Mouse (Mus musculus): ENCODE measurements around the gene Sept10. TPM values are rescaled to one million over a fixed set of nuclear protein-coding genes. Genes with fewer than 3 reads are reported as not detected.
"Not testable (repeated sequence)": the region's sequence is repeated elsewhere in the genome, so short reads cannot be mapped to it uniquely, and the experiment has no call there.

Gene Sept10
- polyA plus RNA-seq, 1 experiment from 2014 or later = 12.8 TPM

GRCm38 (mm10) chr10:59110386-59110785 is 111.3 kb downstream of the Sept10 start:
- Histone ChIP-seq H3K9me3 (ENCODE audit: control insufficient read depth, low read length) (no peaks in the 10 kb centered on the region), H3K9ac (replicated peaks; ENCODE audit: low read depth, low read length) (no peak overlapping the region), H3K27ac (ENCODE audit: low read depth, low read length) (no peak overlapping the region), H3K4me3 (ENCODE audit: low read depth, low read length) (no peak overlapping the region), H3K4me1 (ENCODE audit: control insufficient read depth, insufficient read depth, low read length) (no peaks in the 10 kb centered on the region), H3K4me2 (ENCODE audit: low read depth, low read length) (no peak overlapping the region), H3K36me3 (ENCODE audit: control insufficient read depth, insufficient read depth, low read length) (no peaks in the 10 kb centered on the region), H3K27me3 (ENCODE audit: control insufficient read depth, insufficient read depth, low read length) (no peaks in the 10 kb centered on the region)
- no peak for ATAC-seq (ENCODE audit: low read depth)
- WGBS = 91% methylated on average over 7 of the region's 7 CpGs

- peak; percentile 11; the same call in 1 of the 2 replicates for ATAC-seq (ENCODE audit: low read depth)
- H3K9ac ChIP-seq (replicated peaks; ENCODE audit: low read depth, low read length) = no peak overlapping the region
- no peaks in the 10 kb centered on the region for H3K9me3 ChIP-seq (ENCODE audit: control insufficient read depth, low read length)
- no peaks in the 10 kb centered on the region for H3K36me3 ChIP-seq (ENCODE audit: control insufficient read depth, insufficient read depth, low read length)
- H3K4me1 ChIP-seq (ENCODE audit: control insufficient read depth, insufficient read depth, low read length) = no peaks in the 10 kb centered on the region
- H3K4me2 ChIP-seq (ENCODE audit: low read depth, low read length) = no peak overlapping the region
- H3K4me3 ChIP-seq (ENCODE audit: low read depth, low read length) = no peak overlapping the region
- 57% methylated on average over 2 of the region's 2 CpGs for WGBS
- H3K27ac ChIP-seq (ENCODE audit: low read depth, low read length) = no peak overlapping the region
- no peaks in the 10 kb centered on the region for H3K27me3 ChIP-seq (ENCODE audit: control insufficient read depth, insufficient read depth, low read length)
Observed at GRCm38 (mm10) chr10:59109015-59109414, 112.6 kb downstream of the Sept10 start.

- WGBS = 82% methylated on average over 3 of the region's 3 CpGs
- H3K4me1 ChIP-seq (ENCODE audit: control insufficient read depth, insufficient read depth, low read length) = 0 out of 2 replicates have a peak, but pooled peaks cover 3% of the 10 kb centered on the region
Observed at GRCm38 (mm10) chr10:59106644-59107043, 115.0 kb downstream of the Sept10 start.

GRCm38 (mm10) chr10:59105885-59106284 is 115.8 kb downstream of the Sept10 start:
- no peak for ATAC-seq (ENCODE audit: low read depth)
- no peaks in the 10 kb centered on the region for H3K9me3 ChIP-seq (ENCODE audit: control insufficient read depth, low read length)
- 0 out of 2 replicates have a peak, but pooled peaks cover 3% of the 10 kb centered on the region for H3K4me1 ChIP-seq (ENCODE audit: control insufficient read depth, insufficient read depth, low read length)
- WGBS = 94% methylated on average over 8 of the region's 8 CpGs
- H3K4me3 ChIP-seq (ENCODE audit: low read depth, low read length) = no peak overlapping the region
- H3K9ac ChIP-seq (replicated peaks; ENCODE audit: low read depth, low read length) = no peak overlapping the region
- H3K27me3 ChIP-seq (ENCODE audit: control insufficient read depth, insufficient read depth, low read length) = no peaks in the 10 kb centered on the region
- H3K4me2 ChIP-seq (ENCODE audit: low read depth, low read length) = no peak overlapping the region
- H3K36me3 ChIP-seq (ENCODE audit: control insufficient read depth, insufficient read depth, low read length) = no peaks in the 10 kb centered on the region
- H3K27ac ChIP-seq (ENCODE audit: low read depth, low read length) = no peak overlapping the region

More at GRCm38 (mm10) chr10:59106644-59107043, 115.0 kb downstream of the Sept10 start:
- no peaks in the 10 kb centered on the region for H3K36me3 ChIP-seq (ENCODE audit: control insufficient read depth, insufficient read depth, low read length)
- no peak overlapping the region for H3K9ac ChIP-seq (replicated peaks; ENCODE audit: low read depth, low read length)
- no peak overlapping the region for H3K4me2 ChIP-seq (ENCODE audit: low read depth, low read length)
- no peak overlapping the region for H3K27ac ChIP-seq (ENCODE audit: low read depth, low read length)
- no peaks in the 10 kb centered on the region for H3K27me3 ChIP-seq (ENCODE audit: control insufficient read depth, insufficient read depth, low read length)
- no peaks in the 10 kb centered on the region for H3K9me3 ChIP-seq (ENCODE audit: control insufficient read depth, low read length)
- ATAC-seq (ENCODE audit: low read depth) = no peak
- no peak overlapping the region for H3K4me3 ChIP-seq (ENCODE audit: low read depth, low read length)

GRCm38 (mm10) chr10:59104683-59105082 is 117.0 kb downstream of the Sept10 start:
- H3K4me3 ChIP-seq (ENCODE audit: low read depth, low read length) = no peak overlapping the region
- 87% methylated on average over 5 of the region's 5 CpGs for WGBS
- no peak overlapping the region for H3K27ac ChIP-seq (ENCODE audit: low read depth, low read length)
- no peak overlapping the region for H3K9ac ChIP-seq (replicated peaks; ENCODE audit: low read depth, low read length)
- no peaks in the 10 kb centered on the region for H3K36me3 ChIP-seq (ENCODE audit: control insufficient read depth, insufficient read depth, low read length)
- H3K4me2 ChIP-seq (ENCODE audit: low read depth, low read length) = no peak overlapping the region
- H3K4me1 ChIP-seq (ENCODE audit: control insufficient read depth, insufficient read depth, low read length) = 0 out of 2 replicates have a peak, but pooled peaks cover 3% of the 10 kb centered on the region
- no peak for ATAC-seq (ENCODE audit: low read depth)
- H3K9me3 ChIP-seq (ENCODE audit: control insufficient read depth, low read length) = no peaks in the 10 kb centered on the region
- no peaks in the 10 kb centered on the region for H3K27me3 ChIP-seq (ENCODE audit: control insufficient read depth, insufficient read depth, low read length)

- H3K27me3 ChIP-seq (ENCODE audit: control insufficient read depth, insufficient read depth, low read length); H3K4me2 ChIP-seq (ENCODE audit: low read depth, low read length); H3K9me3 ChIP-seq (ENCODE audit: control insufficient read depth, low read length); H3K4me3 ChIP-seq (ENCODE audit: low read depth, low read length); H3K9ac ChIP-seq (replicated peaks; ENCODE audit: low read depth, low read length); H3K27ac ChIP-seq (ENCODE audit: low read depth, low read length); H3K36me3 ChIP-seq (ENCODE audit: control insufficient read depth, insufficient read depth, low read length); ATAC-seq (ENCODE audit: low read depth); H3K4me1 ChIP-seq (ENCODE audit: control insufficient read depth, insufficient read depth, low read length): not testable (repeated sequence)
- 88% methylated on average over 5 of the region's 5 CpGs for WGBS
Observed at GRCm38 (mm10) chr10:59103076-59103475, 118.6 kb downstream of the Sept10 start.

- no peak overlapping the region for H3K4me3 ChIP-seq (ENCODE audit: low read depth, low read length)
- no peaks in the 10 kb centered on the region for H3K36me3 ChIP-seq (ENCODE audit: control insufficient read depth, insufficient read depth, low read length)
- H3K9ac ChIP-seq (replicated peaks; ENCODE audit: low read depth, low read length) = no peak overlapping the region
- no peak overlapping the region for H3K4me2 ChIP-seq (ENCODE audit: low read depth, low read length)
- no peak overlapping the region for H3K27ac ChIP-seq (ENCODE audit: low read depth, low read length)
- peaks cover 25% of the 10 kb centered on the region for H3K4me1 ChIP-seq (ENCODE audit: control insufficient read depth, insufficient read depth, low read length)
- H3K9me3 ChIP-seq (ENCODE audit: control insufficient read depth, low read length) = no peaks in the 10 kb centered on the region
- no peaks in the 10 kb centered on the region for H3K27me3 ChIP-seq (ENCODE audit: control insufficient read depth, insufficient read depth, low read length)
- no peak for ATAC-seq (ENCODE audit: low read depth)
- WGBS = 70% methylated on average over 7 of the region's 7 CpGs
Observed at GRCm38 (mm10) chr10:59091988-59092387, 129.7 kb downstream of the Sept10 start.

Other genes starting within 250 kb of the Sept10 start
- 16.6 and 20.4 TPM in 2 replicates for gene Sowahc, start 106 bp upstream of the Sept10 start, polyA plus RNA-seq (2014; fragmentation: Nextera tagmentation; extraction: Ambion mirVana)
- gene P4ha1, start 101.4 kb upstream of the Sept10 start, polyA plus RNA-seq (2014; fragmentation: Nextera tagmentation; extraction: Ambion mirVana) = 18.2 and 28.4 TPM in 2 replicates
- gene Gm10273, start 173.8 kb upstream of the Sept10 start, polyA plus RNA-seq (2014; fragmentation: Nextera tagmentation; extraction: Ambion mirVana) = 14.5 TPM in 1 of 2 replicates, not detected in the other
- not detected in 2 replicates for gene Pla2g12b, start 181.8 kb upstream of the Sept10 start, polyA plus RNA-seq (2014; fragmentation: Nextera tagmentation; extraction: Ambion mirVana)
- 0.24 TPM in 1 of 2 replicates, not detected in the other for gene Oit3, start 219.9 kb upstream of the Sept10 start, polyA plus RNA-seq (2014; fragmentation: Nextera tagmentation; extraction: Ambion mirVana)